Mouse (Mus musculus): ENCODE measurements around the gene Inpp5e. TPM values are rescaled to one million over a fixed set of nuclear protein-coding genes. Genes with fewer than 3 reads are reported as not detected.
"Not testable (repeated sequence)": the region's sequence is repeated elsewhere in the genome, so short reads cannot be mapped to it uniquely, and the experiment has no call there.

Inpp5e gene
- polyA plus RNA-seq, 1 experiment from 2014 or later, result 31.5 TPM

- peaks cover 74% of the 10 kb centered on the region for H3K36me3 ChIP-seq
Measured at GRCm38 (mm10) chr2:26388682-26389153, 20.3 kb downstream of the Inpp5e start.

GRCm38 (mm10) chr2:26387713-26388112 lies 21.3 kb downstream of the Inpp5e start:
- peak overlapping the region; percentile 95; the same call in 1 of the 2 replicates for H3K9ac ChIP-seq
- 87% methylated on average over 3 of the region's 3 CpGs for WGBS

More at GRCm38 (mm10) chr2:26388682-26389153, 20.3 kb downstream of the Inpp5e start:
- Histone ChIP-seq H3K27me3 (no peaks in the 10 kb centered on the region), H3K9me3 (no peaks in the 10 kb centered on the region), H3K27ac (peak overlapping the region; percentile 75), H3K9ac (peak overlapping the region; percentile 95), H3K4me3 (peak overlapping the region; percentile 97), H3K4me1 (peaks cover 22% of the 10 kb centered on the region), H3K4me2 (replicated peaks) (peak overlapping the region; percentile 94)
- 2% methylated on average over 44 of the region's 45 CpGs for WGBS
- peak; percentile 64 for ATAC-seq (ENCODE audit: insufficient number of reproducible peaks, insufficient read depth, low FRiP score, low TSS enrichment)

GRCm38 (mm10) chr2:26380871-26381270 lies 28.1 kb downstream of the Inpp5e start:
- H3K36me3 ChIP-seq, result peaks cover 65% of the 10 kb centered on the region
- H3K4me2 ChIP-seq (replicated peaks), result peak overlapping the region; percentile 88
- peak overlapping the region; percentile 73 for H3K9ac ChIP-seq
- WGBS, result 31% methylated on average over 6 of the region's 6 CpGs
- H3K27ac ChIP-seq, result 0 out of 2 replicates have a peak overlapping the region, but pooled peaks have one; percentile 55
- H3K9me3 ChIP-seq; H3K27me3 ChIP-seq; H3K4me1 ChIP-seq; ATAC-seq (ENCODE audit: insufficient number of reproducible peaks, insufficient read depth, low FRiP score, low TSS enrichment): not testable (repeated sequence)
- peak overlapping the region; percentile 73 for H3K4me3 ChIP-seq

More at GRCm38 (mm10) chr2:26387713-26388112, 21.3 kb downstream of the Inpp5e start:
- H3K9me3 ChIP-seq, result no peaks in the 10 kb centered on the region
- ATAC-seq (ENCODE audit: insufficient number of reproducible peaks, insufficient read depth, low FRiP score, low TSS enrichment), result no peak
- H3K27me3 ChIP-seq, result no peaks in the 10 kb centered on the region
- peak overlapping the region; percentile 94 for H3K4me2 ChIP-seq (replicated peaks)
- peaks cover 75% of the 10 kb centered on the region for H3K36me3 ChIP-seq
- H3K4me1 ChIP-seq, result peaks cover 22% of the 10 kb centered on the region
- peak overlapping the region; percentile 97 for H3K4me3 ChIP-seq
- H3K27ac ChIP-seq, result no peak overlapping the region

- Histone ChIP-seq H3K27me3 (no peaks in the 10 kb centered on the region), H3K9ac (peak within 1 kb of the TSS; percentile 73), H3K4me2 (replicated peaks) (peak within 1 kb of the TSS; percentile 88), H3K36me3 (peaks cover 65% of the 10 kb centered on the region), H3K27ac (peak within 1 kb of the TSS; percentile 55; the same call in 1 of the 2 replicates), H3K4me3 (peak within 1 kb of the TSS; percentile 73), H3K9me3 (no peaks in the 10 kb centered on the region), H3K4me1 (peaks cover 9% of the 10 kb centered on the region; the same call in 1 of the 2 replicates)
- WGBS, result under 1% methylated on average over 38 of the region's 38 CpGs
- ATAC-seq (ENCODE audit: insufficient number of reproducible peaks, insufficient read depth, low FRiP score, low TSS enrichment), result peak; percentile 95
Measured at GRCm38 (mm10) chr2:26380131-26380771, 28.8 kb downstream of the Inpp5e start, which contains the start of gene Snapc4. Gene Snapc4 (minus strand): TSS chr2:26380653.

GRCm38 (mm10) chr2:26372396-26372795 lies 36.6 kb downstream of the Inpp5e start:
- no peaks in the 10 kb centered on the region for H3K27me3 ChIP-seq
- no peak overlapping the region for H3K4me3 ChIP-seq
- H3K27ac ChIP-seq, result no peak overlapping the region
- H3K4me1 ChIP-seq, result no peaks in the 10 kb centered on the region
- no peak for ATAC-seq (ENCODE audit: insufficient number of reproducible peaks, insufficient read depth, low FRiP score, low TSS enrichment)
- H3K4me2 ChIP-seq (replicated peaks), result no peak overlapping the region
- H3K9ac ChIP-seq, result no peak overlapping the region
- peaks cover 96% of the 10 kb centered on the region for H3K36me3 ChIP-seq
- WGBS, result 93% methylated on average over 8 of the region's 8 CpGs
- H3K9me3 ChIP-seq, result no peaks in the 10 kb centered on the region

- Histone ChIP-seq H3K9me3 (no peaks in the 10 kb centered on the region), H3K4me3 (no peak overlapping the region), H3K27ac (no peak overlapping the region), H3K27me3 (no peaks in the 10 kb centered on the region), H3K4me1 (no peaks in the 10 kb centered on the region), H3K9ac (no peak overlapping the region), H3K36me3 (peaks cover 94% of the 10 kb centered on the region), H3K4me2 (replicated peaks) (no peak overlapping the region)
- no peak; the same call in 1 of the 2 replicates for ATAC-seq (ENCODE audit: insufficient number of reproducible peaks, insufficient read depth, low FRiP score, low TSS enrichment)
- WGBS, result 95% methylated on average over 1 of the region's 1 CpGs
Measured at GRCm38 (mm10) chr2:26368572-26368971, 40.4 kb downstream of the Inpp5e start.

GRCm38 (mm10) chr2:26367911-26368310 lies 41.1 kb downstream of the Inpp5e start:
- ATAC-seq (ENCODE audit: insufficient number of reproducible peaks, insufficient read depth, low FRiP score, low TSS enrichment), result no peak
- peaks cover 94% of the 10 kb centered on the region for H3K36me3 ChIP-seq
- 89% methylated on average over 6 of the region's 6 CpGs for WGBS

GRCm38 (mm10) chr2:26364738-26365465 lies 44.1 kb downstream of the Inpp5e start:
- Histone ChIP-seq H3K27ac (0 out of 2 replicates have a peak overlapping the region, but pooled peaks have one; percentile 6), H3K27me3 (no peaks in the 10 kb centered on the region), H3K9me3 (no peaks in the 10 kb centered on the region), H3K4me1 (no peaks in the 10 kb centered on the region), H3K4me2 (replicated peaks) (no peak overlapping the region), H3K9ac (no peak overlapping the region), H3K4me3 (no peak overlapping the region), H3K36me3 (peaks cover 73% of the 10 kb centered on the region)
- ATAC-seq (ENCODE audit: insufficient number of reproducible peaks, insufficient read depth, low FRiP score, low TSS enrichment), result no peak
- WGBS, result 87% methylated on average over 10 of the region's 10 CpGs

More at GRCm38 (mm10) chr2:26367911-26368310, 41.1 kb downstream of the Inpp5e start:
- no peak overlapping the region for H3K27ac ChIP-seq
- no peak overlapping the region for H3K9ac ChIP-seq
- H3K4me1 ChIP-seq, result no peaks in the 10 kb centered on the region
- H3K4me3 ChIP-seq, result no peak overlapping the region
- no peak overlapping the region for H3K4me2 ChIP-seq (replicated peaks)
- no peaks in the 10 kb centered on the region for H3K27me3 ChIP-seq
- H3K9me3 ChIP-seq, result no peaks in the 10 kb centered on the region

- H3K4me3 ChIP-seq, result no peak overlapping the region
- H3K27ac ChIP-seq, result no peak overlapping the region
- H3K27me3 ChIP-seq, result no peaks in the 10 kb centered on the region
- WGBS, result 80% methylated on average over 5 of the region's 5 CpGs
- H3K4me2 ChIP-seq (replicated peaks), result no peak overlapping the region
- no peak overlapping the region for H3K9ac ChIP-seq
- peaks cover 59% of the 10 kb centered on the region for H3K36me3 ChIP-seq
- ATAC-seq (ENCODE audit: insufficient number of reproducible peaks, insufficient read depth, low FRiP score, low TSS enrichment), result no peak
- H3K4me1 ChIP-seq, result no peaks in the 10 kb centered on the region
- no peaks in the 10 kb centered on the region for H3K9me3 ChIP-seq
Measured at GRCm38 (mm10) chr2:26363481-26363880, 45.5 kb downstream of the Inpp5e start.

- H3K4me3 ChIP-seq, result no peak overlapping the region
- no peak overlapping the region for H3K4me2 ChIP-seq (replicated peaks)
- ATAC-seq (ENCODE audit: insufficient number of reproducible peaks, insufficient read depth, low FRiP score, low TSS enrichment), result no peak
- WGBS, result 74% methylated on average over 5 of the region's 5 CpGs
- H3K9me3 ChIP-seq, result no peaks in the 10 kb centered on the region
- H3K36me3 ChIP-seq, result peaks cover 54% of the 10 kb centered on the region
- no peak overlapping the region for H3K9ac ChIP-seq
- H3K27me3 ChIP-seq, result no peaks in the 10 kb centered on the region
- H3K27ac ChIP-seq, result no peak overlapping the region
- H3K4me1 ChIP-seq, result no peaks in the 10 kb centered on the region
Measured at GRCm38 (mm10) chr2:26362991-26363390, 46.0 kb downstream of the Inpp5e start.

- Histone ChIP-seq H3K9me3 (no peaks in the 10 kb centered on the region), H3K27me3 (no peaks in the 10 kb centered on the region), H3K27ac (no peak within 1 kb of the TSS), H3K36me3 (peaks cover 32% of the 10 kb centered on the region), H3K4me3 (no peak within 1 kb of the TSS), H3K4me2 (replicated peaks) (no peak within 1 kb of the TSS), H3K9ac (no peak within 1 kb of the TSS), H3K4me1 (no peaks in the 10 kb centered on the region)
- ATAC-seq (ENCODE audit: insufficient number of reproducible peaks, insufficient read depth, low FRiP score, low TSS enrichment), result no peak
- WGBS, result 47% methylated on average over 3 of the region's 3 CpGs
Measured at GRCm38 (mm10) chr2:26360772-26361171, 48.2 kb downstream of the Inpp5e start, which contains the start of gene Card9. Gene Card9 (minus strand): TSS chr2:26360918.
